Mouse (Mus musculus): ENCODE results near the gene Golph3l.
"Not testable (repeated sequence)": the region's sequence is repeated elsewhere in the genome, so short reads cannot be mapped to it uniquely, and the experiment has no call there.

Gene Golph3l

GRCm38 (mm10) chr3:95627763-95628162, 39.0 kb downstream of the Golph3l start:
- no peak for DNase-seq

- DNase-seq, result no peak
Observed at GRCm38 (mm10) chr3:95629755-95630154, 41.0 kb downstream of the Golph3l start.

- no peak for DNase-seq
Observed at GRCm38 (mm10) chr3:95630856-95631255, 42.1 kb downstream of the Golph3l start.

GRCm38 (mm10) chr3:95631304-95631703, 42.6 kb downstream of the Golph3l start:
- no peak for DNase-seq

- peak; percentile 34 for DNase-seq
Observed at GRCm38 (mm10) chr3:95632648-95633588, 44.2 kb downstream of the Golph3l start.

- DNase-seq, result peak; percentile 32
Observed at GRCm38 (mm10) chr3:95635636-95636035, 46.9 kb downstream of the Golph3l start.

- no peak for DNase-seq
Observed at GRCm38 (mm10) chr3:95636072-95636471, 47.3 kb downstream of the Golph3l start.

GRCm38 (mm10) chr3:95639694-95640093, 51.0 kb downstream of the Golph3l start:
- DNase-seq, result no peak

GRCm38 (mm10) chr3:95643097-95643496, 54.4 kb downstream of the Golph3l start:
- DNase-seq, result no peak

- peak; percentile 66 for DNase-seq
Observed at GRCm38 (mm10) chr3:95645313-95646235, 56.8 kb downstream of the Golph3l start.

- no peak for DNase-seq
Observed at GRCm38 (mm10) chr3:95648016-95648415, 59.3 kb downstream of the Golph3l start.

- peak; percentile 49 for DNase-seq
Observed at GRCm38 (mm10) chr3:95650276-95651032, 61.7 kb downstream of the Golph3l start.

- DNase-seq, result no peak
Observed at GRCm38 (mm10) chr3:95651033-95651373, 62.3 kb downstream of the Golph3l start.

- no peak for DNase-seq
Observed at GRCm38 (mm10) chr3:95651391-95652203, 62.9 kb downstream of the Golph3l start.

GRCm38 (mm10) chr3:95652204-95652811, 63.6 kb downstream of the Golph3l start:
- DNase-seq, result peak; percentile 24

GRCm38 (mm10) chr3:95652871-95653270, 64.1 kb downstream of the Golph3l start:
- no peak for DNase-seq

- DNase-seq, result peak; percentile 43
Observed at GRCm38 (mm10) chr3:95653473-95654034, 64.8 kb downstream of the Golph3l start.

GRCm38 (mm10) chr3:95654371-95654770, 65.6 kb downstream of the Golph3l start:
- DNase-seq, result not testable (repeated sequence)

GRCm38 (mm10) chr3:95655437-95655836, 66.7 kb downstream of the Golph3l start:
- peak; percentile 21 for DNase-seq

- no peak for DNase-seq
Observed at GRCm38 (mm10) chr3:95657108-95657507, 68.4 kb downstream of the Golph3l start.

GRCm38 (mm10) chr3:95657711-95658110, 69.0 kb downstream of the Golph3l start:
- no peak for DNase-seq

Measured in kidney, postnatal 10 days (tissue).